Comparison of ENCODE assay signal across 29 mouse cellular contexts in genomic region chr11:77697232-77697631, GRCm38 (mm10). TPM values are rescaled to one million over a fixed set of nuclear protein-coding genes. Genes with fewer than 3 reads are reported as not detected.
DNase-seq lines count a peak whose midpoint lies in the region; ATAC-seq and TF ChIP-seq lines count a peak whose summit lies in the region.
"Had no signal": no experiment of that assay in that cellular context is flagged by ENCODE, and none has a peak within 500 bp of the region (broad histone marks: within the 10 kb centered on the region; RNA-seq: fewer than 3 reads in every experiment).

No protein-coding gene starts in this region.

- in situ Hi-C loops in CH12.LX (cut with MboI; ENCODE audit: low pct_ligation_motif_present, low pct_unique_long_range_greater_than_20kb, low sequenced_read_pairs): no loop called here

- H3K4me3 ChIP-seq in gastrocnemius, adult 2 months: no peak overlapping the region; the same call in 1 of the 2 replicates
- H3K4me3 ChIP-seq in kidney, postnatal 0 days (replicated peaks; ENCODE audit: low read depth, low read length): no peak overlapping the region
- H3K4me3 ChIP-seq in kidney, adult 2 months (ENCODE audit: insufficient read depth, low read depth, low read length): no peak overlapping the region
- H3K4me3 ChIP-seq in CH12.LX (replicated peaks in 1 of 3; ENCODE audit: low read depth in 2 of 3, low read length in 2 of 3, poor library complexity in 1 of 3): no peak overlapping the region
- H3K4me3 ChIP-seq in stomach, postnatal 0 days (ENCODE audit: low read depth, low read length): no peak overlapping the region
- H3K4me3 ChIP-seq: forebrain, embryonic 10.5 days; forebrain, embryonic 13.5 days; heart, embryonic 10.5 days; heart, embryonic 13.5 days; hindbrain, embryonic 12.5 days; hindbrain, embryonic 15.5 days had no signal

- no peak overlapping the region for H3K9ac ChIP-seq in kidney, postnatal 0 days (ENCODE audit: low read depth, low read length)
- H3K9ac ChIP-seq in CH12.LX (ENCODE audit: insufficient read depth, low read depth): no peak overlapping the region
- no peak overlapping the region for H3K9ac ChIP-seq in stomach, postnatal 0 days (ENCODE audit: low read length)
- H3K9ac ChIP-seq: forebrain, embryonic 13.5 days; heart, embryonic 13.5 days; hindbrain, embryonic 12.5 days; hindbrain, embryonic 15.5 days had no signal

- TF ChIP-seq EP300 in CH12.LX (IDR thresholded peaks at IDR 0.05; ENCODE audit: low read length): no peak
- no peak for TF ChIP-seq EP300 in stomach, postnatal 0 days (optimal IDR thresholded peaks at IDR 0.05)

- DNase-seq in gastrocnemius, adult 2 months: no peak
- no peak for DNase-seq in gastrocnemius, postnatal 14 days
- no peak for DNase-seq in kidney, postnatal 0 days (ENCODE audit: low spot score)
- DNase-seq in kidney, adult 2 months: no peak
- no peak for DNase-seq in CH12.LX (ENCODE audit: extremely low read depth)
- DNase-seq in stomach, postnatal 0 days (ENCODE audit: low spot score): no peak
- no peak for DNase-seq in right cerebral cortex, postnatal 4 days
- DNase-seq: adrenal gland, postnatal 10 days; adrenal gland, postnatal 36 days; cerebellum, adult 18-20 months; cerebellum, adult 9-10 months; cerebellum, postnatal 14 days; gastrocnemius, postnatal 25 days; heart, adult 18-20 months; heart, postnatal 14 days had no signal

- peak; percentile 7; the same call in 1 of the 2 replicates for TF ChIP-seq CTCF in gastrocnemius, adult 2 months (IDR thresholded peaks at IDR 0.05)
- TF ChIP-seq CTCF in kidney, postnatal 0 days (IDR thresholded peaks at IDR 0.05; ENCODE audit: low read depth): peak; percentile 8; the same call in 1 of the 2 replicates
- no peak for TF ChIP-seq CTCF in kidney, adult 2 months (conservative IDR thresholded peaks at IDR 0.05; ENCODE audit: insufficient read depth, insufficient read length, low read depth, low read length)
- peak in 1 of 2 experiments; percentile 62; a peak in 2 of 4 replicates for TF ChIP-seq CTCF in CH12.LX (conservative IDR thresholded peaks at IDR 0.05 in 1 of 2, IDR thresholded peaks at IDR 0.05 in 1 of 2; ENCODE audit: low read depth in 2 of 2, low read length in 2 of 2)
- TF ChIP-seq CTCF in stomach, postnatal 0 days (IDR thresholded peaks at IDR 0.05; ENCODE audit: low read depth): peak; percentile 14; the same call in 1 of the 2 replicates

- no peaks in the 10 kb centered on the region for H3K27me3 ChIP-seq in kidney, postnatal 0 days (ENCODE audit: insufficient read depth, low read length)
- H3K27me3 ChIP-seq in kidney, adult 2 months (replicated peaks; ENCODE audit: control insufficient read depth, insufficient read depth, low read length): no peaks in the 10 kb centered on the region
- H3K27me3 ChIP-seq in CH12.LX (replicated peaks): no peaks in the 10 kb centered on the region
- no peaks in the 10 kb centered on the region for H3K27me3 ChIP-seq in stomach, postnatal 0 days (ENCODE audit: control insufficient read depth, insufficient read depth, low read length)
- H3K27me3 ChIP-seq: forebrain, embryonic 13.5 days; heart, embryonic 13.5 days; hindbrain, embryonic 12.5 days; hindbrain, embryonic 15.5 days had no signal

- dilution Hi-C loops in CH12.LX (cut with MboI; ENCODE audit: extremely low pct_ligation_motif_present, extremely low pct_unique_long_range_greater_than_20kb, low sequenced_read_pairs): no loop called here

- H3K4me1 ChIP-seq in kidney, postnatal 0 days (replicated peaks; ENCODE audit: insufficient read depth, low read length): no peaks in the 10 kb centered on the region
- peaks cover 5% of the 10 kb centered on the region; the same call in 1 of the 2 replicates for H3K4me1 ChIP-seq in kidney, adult 2 months (ENCODE audit: control insufficient read depth, insufficient read depth, low read length)
- H3K4me1 ChIP-seq in CH12.LX (ENCODE audit: control insufficient read depth in 1 of 2, insufficient read depth in 2 of 2): peaks cover 0 to 80% of the 10 kb centered on the region in 2 experiments; a peak in 3 of 4 replicates
- no peaks in the 10 kb centered on the region for H3K4me1 ChIP-seq in stomach, postnatal 0 days (replicated peaks; ENCODE audit: control insufficient read depth, insufficient read depth)
- H3K4me1 ChIP-seq: forebrain, embryonic 10.5 days; heart, embryonic 10.5 days had no signal

- peaks cover 91% of the 10 kb centered on the region for H3K79me2 ChIP-seq in CH12.LX (replicated peaks; ENCODE audit: control insufficient read depth, extremely low read depth, insufficient read depth, poor library complexity, severe bottlenecking)

- 49% methylated on average over 2 of the region's 2 CpGs for WGBS in kidney, postnatal 0 days
- 7% methylated on average over 2 of the region's 2 CpGs for WGBS in kidney, adult 2 months
- 58% methylated on average over 2 of the region's 2 CpGs for WGBS in stomach, postnatal 0 days

- H3K36me3 ChIP-seq in kidney, postnatal 0 days (ENCODE audit: insufficient read depth, low read length): peaks cover 23% of the 10 kb centered on the region; the same call in 1 of the 2 replicates
- peaks cover 7% of the 10 kb centered on the region for H3K36me3 ChIP-seq in kidney, adult 2 months (ENCODE audit: control insufficient read depth, insufficient read depth, low read length)
- peaks cover 33 to 82% of the 10 kb centered on the region in 2 experiments for H3K36me3 ChIP-seq in CH12.LX (replicated peaks in 1 of 2; ENCODE audit: control insufficient read depth in 1 of 2, insufficient read depth in 1 of 2, low read length in 1 of 2)
- peaks cover 6% of the 10 kb centered on the region; the same call in 1 of the 2 replicates for H3K36me3 ChIP-seq in stomach, postnatal 0 days (ENCODE audit: control insufficient read depth, insufficient read depth, low read length)

- no peak for TF ChIP-seq POLR2A in kidney, adult 2 months (IDR thresholded peaks at IDR 0.05; ENCODE audit: low read depth, low read length)
- no peak for TF ChIP-seq POLR2A in CH12.LX (IDR thresholded peaks at IDR 0.05; ENCODE audit: low read depth, low read length)

- H3K4me2 ChIP-seq in kidney, postnatal 0 days (ENCODE audit: low read length): no peak overlapping the region
- peak overlapping the region; percentile 50; the same call in 1 of the 2 replicates for H3K4me2 ChIP-seq in CH12.LX (ENCODE audit: insufficient read depth, low read depth, poor library complexity, severe bottlenecking)
- no peak overlapping the region for H3K4me2 ChIP-seq in stomach, postnatal 0 days (replicated peaks; ENCODE audit: low read depth)
- H3K4me2 ChIP-seq: forebrain, embryonic 13.5 days; heart, embryonic 13.5 days; hindbrain, embryonic 12.5 days; hindbrain, embryonic 15.5 days had no signal

- H3K9me3 ChIP-seq in kidney, postnatal 0 days (replicated peaks; ENCODE audit: low read length): no peaks in the 10 kb centered on the region
- no peaks in the 10 kb centered on the region for H3K9me3 ChIP-seq in CH12.LX (replicated peaks; ENCODE audit: low read length)
- no peaks in the 10 kb centered on the region for H3K9me3 ChIP-seq in stomach, postnatal 0 days (ENCODE audit: control insufficient read depth, low read length)
- H3K9me3 ChIP-seq: forebrain, embryonic 13.5 days; G1E; heart, embryonic 10.5 days; heart, embryonic 13.5 days; hindbrain, embryonic 12.5 days; hindbrain, embryonic 15.5 days had no signal

- no peak overlapping the region for H3K27ac ChIP-seq in gastrocnemius, adult 2 months
- no peak overlapping the region for H3K27ac ChIP-seq in kidney, postnatal 0 days
- no peak overlapping the region for H3K27ac ChIP-seq in kidney, adult 2 months (ENCODE audit: insufficient read depth, low read depth, low read length)
- H3K27ac ChIP-seq in CH12.LX (ENCODE audit: insufficient read depth, low read depth): no peak overlapping the region
- H3K27ac ChIP-seq in stomach, postnatal 0 days (replicated peaks): no peak overlapping the region
- H3K27ac ChIP-seq: forebrain, embryonic 10.5 days; forebrain, embryonic 13.5 days; heart, embryonic 10.5 days; heart, embryonic 13.5 days; hindbrain, embryonic 12.5 days; hindbrain, embryonic 15.5 days had no signal

- no peak; the same call in 1 of the 2 replicates for TF ChIP-seq RAD21 in CH12.LX (IDR thresholded peaks at IDR 0.05; ENCODE audit: low read depth, low read length)

- ATAC-seq in kidney, postnatal 0 days (replicated peaks; ENCODE audit: low FRiP score, low read depth): no peak
- no peak for ATAC-seq in stomach, postnatal 0 days (ENCODE audit: low FRiP score, low TSS enrichment)
- ATAC-seq: forebrain, embryonic 13.5 days; forebrain, embryonic 16.5 days had no signal

- intact Hi-C loops in gastrocnemius, adult 2 months (cut with DNase I): no loop called here
- intact Hi-C loops in gastrocnemius, postnatal 14 days (cut with DNase I; ENCODE audit: low total_unique reads): no loop called here

TF ChIP-seq in CH12.LX, 34 proteins besides CTCF, POLR2A, EP300 and RAD21:
- TF ChIP-seq MYC (IDR thresholded peaks at IDR 0.05; ENCODE audit: low read depth, low read length) (no peak), MAFK (IDR thresholded peaks at IDR 0.05; ENCODE audit: insufficient replicate concordance, low read length) (no peak), ZNF384 (IDR thresholded peaks at IDR 0.05; ENCODE audit: low read depth, low read length) (peak; percentile 56; the same call in 1 of the 2 replicates), HCFC1 (IDR thresholded peaks at IDR 0.05; ENCODE audit: low read depth, low read length) (no peak)

RNA-seq across cellular contexts. Expression of gene Nufip2, which starts 11.3 kb away (rescaled TPM):
- 10 to 100 TPM; 36.9 to 43.8 TPM for total RNA-seq in gastrocnemius, adult 2 months (2021)
- total RNA-seq in gastrocnemius, postnatal 14 days (2021): 10 to 100 TPM; 38.0 to 42.0 TPM
- 3.9 and 4.4 TPM in 2 replicates for polyA plus RNA-seq in kidney, postnatal 0 days (2015; fragmentation: Nextera tagmentation; extraction: Ambion mirVana)
- 10.8 and 13.5 TPM in 2 replicates for polyA plus RNA-seq in kidney, adult 2 months (2012; rRNA removed)
- total RNA-seq in CH12.LX (2012; rRNA removed) (29.6 and 48.6 TPM in 2 replicates), CH12.LX (2014; rRNA removed) (53.6 and 55.6 TPM in 2 replicates)
- 38.8 and 41.2 TPM in 2 replicates for polyA plus RNA-seq in CH12.LX (2012; ENCODE audit: insufficient read length, low read depth)
- polyA plus RNA-seq in stomach, postnatal 0 days (2015; fragmentation: Nextera tagmentation; extraction: Ambion mirVana): 2.7 and 2.8 TPM in 2 replicates

RNA-seq across cellular contexts. Expression of gene Cryba1, which starts 27.9 kb away (rescaled TPM):
- total RNA-seq in gastrocnemius, adult 2 months (2021): not detected
- not detected for total RNA-seq in gastrocnemius, postnatal 14 days (2021)
- not detected in 2 replicates for polyA plus RNA-seq in kidney, postnatal 0 days (2015; fragmentation: Nextera tagmentation; extraction: Ambion mirVana)
- polyA plus RNA-seq in kidney, adult 2 months (2012; rRNA removed): not detected in 2 replicates
- not detected in 2 replicates for total RNA-seq in CH12.LX (2012; rRNA removed)
- not detected in 2 replicates for total RNA-seq in CH12.LX (2014; rRNA removed)
- not detected in 2 replicates for polyA plus RNA-seq in CH12.LX (2012; ENCODE audit: insufficient read length, low read depth)
- not detected in 2 replicates for polyA plus RNA-seq in stomach, postnatal 0 days (2015; fragmentation: Nextera tagmentation; extraction: Ambion mirVana)
- total RNA-seq: adrenal gland, adult 18-20 months; adrenal gland, postnatal 10 days; adrenal gland, postnatal 36 days; gastrocnemius, adult 18-20 months; gastrocnemius, postnatal 25 days; heart, adult 18-20 months; heart, postnatal 14 days; hematopoietic stem cell, adult 5-6 weeks had no signal
- polyA plus RNA-seq: embryonic facial prominence, embryonic 14.5 days; G1E; gonadal fat pad, adult 2 months; heart, embryonic 10.5 days; heart, embryonic 16.5 days had no signal
